Mouse (Mus musculus): ENCODE results near the gene Cop1. TPM values are rescaled to one million over a fixed set of nuclear protein-coding genes. Genes with fewer than 3 reads are reported as not detected.

Cop1 gene
- total and polyA plus RNA-seq, 3 experiments, result 28.3 to 95.1 (median 83.8) TPM

- TF ChIP-seq ETS1 (IDR thresholded peaks at IDR 0.05; ENCODE audit: low read depth, low read length), result no peak
- no peak for TF ChIP-seq MAFK (IDR thresholded peaks at IDR 0.05; ENCODE audit: borderline replicate concordance, low read depth, low read length)
- no peak for TF ChIP-seq BHLHE40 (IDR thresholded peaks at IDR 0.05; ENCODE audit: borderline replicate concordance, low read depth, low read length)
- no peak for TF ChIP-seq NELFE (IDR thresholded peaks at IDR 0.05; ENCODE audit: low read depth, low read length)
- TF ChIP-seq RCOR1 (IDR thresholded peaks at IDR 0.05; ENCODE audit: low read depth, low read length), result no peak
- TF ChIP-seq ZMIZ1 (IDR thresholded peaks at IDR 0.05; ENCODE audit: low read depth, low read length), result no peak
- TF ChIP-seq EP300 (IDR thresholded peaks at IDR 0.05; ENCODE audit: low read depth in 1 of 2, low read length in 2 of 2), result no peak
- no peak for TF ChIP-seq GABPA (IDR thresholded peaks at IDR 0.05; ENCODE audit: low read depth, low read length)
- no peak for TF ChIP-seq SMC3 (IDR thresholded peaks at IDR 0.05; ENCODE audit: low read depth, low read length)
- no peak for TF ChIP-seq CTCF (IDR thresholded peaks at IDR 0.05 in 2 of 3, conservative IDR thresholded peaks at IDR 0.05 in 1 of 3; ENCODE audit: control insufficient read depth in 1 of 3, insufficient read depth in 1 of 3, low read depth in 2 of 3, low read length in 3 of 3, poor library complexity in 1 of 3, severe bottlenecking in 1 of 3)
- no peak for TF ChIP-seq MYB (IDR thresholded peaks at IDR 0.05; ENCODE audit: low read depth, low read length)
- no peak for TF ChIP-seq MEF2A (IDR thresholded peaks at IDR 0.05; ENCODE audit: extremely low read depth, insufficient replicate concordance, low read depth, low read length, poor library complexity, severe bottlenecking)
- TF ChIP-seq POLR2AphosphoS2 (IDR thresholded peaks at IDR 0.05; ENCODE audit: low read length), result no peak
- TF ChIP-seq ELF1 (IDR thresholded peaks at IDR 0.05; ENCODE audit: low read depth, low read length), result no peak
- TF ChIP-seq KAT2A (conservative IDR thresholded peaks at IDR 0.05; ENCODE audit: low read depth, low read length), result no peak
- TF ChIP-seq NRF1 (IDR thresholded peaks at IDR 0.05; ENCODE audit: insufficient read depth, low read depth, low read length, poor library complexity, severe bottlenecking), result no peak
- no peak for TF ChIP-seq UBTF (IDR thresholded peaks at IDR 0.05; ENCODE audit: borderline replicate concordance, insufficient read depth, low read depth, low read length)
- no peak for TF ChIP-seq ZKSCAN1 (IDR thresholded peaks at IDR 0.05; ENCODE audit: low read depth, low read length)
- no peak for DNase-seq (ENCODE audit: low read depth, low spot score)
Observed at GRCm38 (mm10) chr1:159393070-159393699, 161.1 kb downstream of the Cop1 start.

GRCm38 (mm10) chr1:159393931-159394330, 161.8 kb downstream of the Cop1 start:
- Histone ChIP-seq H3K36me3 (ENCODE audit: control insufficient read depth in 1 of 2, insufficient read depth in 2 of 2, low read length in 2 of 2) (no peaks in the 10 kb centered on the region), H3K27me3 (ENCODE audit: control insufficient read depth in 1 of 2, insufficient read depth in 2 of 2, low read length in 2 of 2) (no peaks in the 10 kb centered on the region), H3K4me3 (ENCODE audit: control insufficient read depth in 1 of 2, insufficient read depth in 1 of 2, low read depth in 2 of 2, low read length in 2 of 2) (no peak overlapping the region), H3K27ac (ENCODE audit: control insufficient read depth, low read depth, low read length) (no peak overlapping the region), H3K4me1 (ENCODE audit: control insufficient read depth in 1 of 2, insufficient read depth in 2 of 2, low read length in 2 of 2) (no peaks in the 10 kb centered on the region), H3K9ac (ENCODE audit: control insufficient read depth, low read depth, low read length, poor library complexity, severe bottlenecking) (no peak overlapping the region), H3K9me3 (replicated peaks; ENCODE audit: insufficient read depth, low read length) (no peaks in the 10 kb centered on the region), H3K79me2 (ENCODE audit: control insufficient read depth, insufficient read depth, low read length, poor library complexity) (no peaks in the 10 kb centered on the region)
- TF ChIP-seq NELFE (IDR thresholded peaks at IDR 0.05; ENCODE audit: low read depth, low read length) (no peak), JUND (IDR thresholded peaks at IDR 0.05; ENCODE audit: low read depth, low read length) (no peak), MEF2A (IDR thresholded peaks at IDR 0.05; ENCODE audit: extremely low read depth, insufficient replicate concordance, low read depth, low read length, poor library complexity, severe bottlenecking) (no peak), CHD1 (IDR thresholded peaks at IDR 0.05; ENCODE audit: low read depth, low read length) (no peak), SIN3A (IDR thresholded peaks at IDR 0.05; ENCODE audit: low read length) (no peak), E2F4 (IDR thresholded peaks at IDR 0.05; ENCODE audit: borderline replicate concordance, low read depth, low read length) (no peak), SMC3 (IDR thresholded peaks at IDR 0.05; ENCODE audit: low read depth, low read length) (no peak), ELF1 (IDR thresholded peaks at IDR 0.05; ENCODE audit: low read depth, low read length) (no peak), MAFK (IDR thresholded peaks at IDR 0.05; ENCODE audit: borderline replicate concordance, low read depth, low read length) (no peak), GABPA (IDR thresholded peaks at IDR 0.05; ENCODE audit: low read depth, low read length) (no peak), POLR2AphosphoS5 (IDR thresholded peaks at IDR 0.05; ENCODE audit: borderline replicate concordance, low read depth, low read length) (no peak), GATA1 (IDR thresholded peaks at IDR 0.05; ENCODE audit: low read depth, low read length) (no peak), ETS1 (IDR thresholded peaks at IDR 0.05; ENCODE audit: low read depth, low read length) (no peak)
- no peak for DNase-seq (ENCODE audit: low read depth, low spot score)

More at GRCm38 (mm10) chr1:159393070-159393699, 161.1 kb downstream of the Cop1 start:
- no peaks in the 10 kb centered on the region for H3K27me3 ChIP-seq (ENCODE audit: control insufficient read depth in 1 of 2, insufficient read depth in 2 of 2, low read length in 2 of 2)
- no peaks in the 10 kb centered on the region for H3K36me3 ChIP-seq (ENCODE audit: control insufficient read depth in 1 of 2, insufficient read depth in 2 of 2, low read length in 2 of 2)
- no peaks in the 10 kb centered on the region for H3K9me3 ChIP-seq (replicated peaks; ENCODE audit: insufficient read depth, low read length)
- no peak overlapping the region for H3K4me3 ChIP-seq (ENCODE audit: control insufficient read depth in 1 of 2, insufficient read depth in 1 of 2, low read depth in 2 of 2, low read length in 2 of 2)
- no peak overlapping the region for H3K27ac ChIP-seq (ENCODE audit: control insufficient read depth, low read depth, low read length)
- no peaks in the 10 kb centered on the region for H3K79me2 ChIP-seq (ENCODE audit: control insufficient read depth, insufficient read depth, low read length, poor library complexity)
- H3K4me1 ChIP-seq (ENCODE audit: control insufficient read depth in 1 of 2, insufficient read depth in 2 of 2, low read length in 2 of 2), result no peaks in the 10 kb centered on the region
- no peak overlapping the region for H3K9ac ChIP-seq (ENCODE audit: control insufficient read depth, low read depth, low read length, poor library complexity, severe bottlenecking)

Data from MEL (cell line).